Mouse (Mus musculus) heart, embryonic 16.5 days (tissue): Measurements from ENCODE around the gene Plekha8. TPM values are rescaled to one million over a fixed set of nuclear protein-coding genes. Genes with fewer than 3 reads are reported as not detected.

ENCODE experiments used
- ATAC-seq: fragments of 200-750 bp; cut with Nextera tagmentation; replicated peaks from 2 replicates; pipeline ENCODE4 v1.8.0; 2017; ENCODE audit warnings: moderate number of reproducible peaks; ENCODE audit not compliant: insufficient read depth, low FRiP score; ENCODE audit errors: extremely low read depth
- H3K27ac ChIP-seq: fragments of 300-500 bp; sonication (generic); 2 replicates; pipeline ENCODE4 v1.5.1; 2014; ENCODE audit warnings: mild to moderate bottlenecking, low read length, control low read depth, moderate library complexity
- H3K27me3 ChIP-seq: fragments of 300-500 bp; sonication (generic); 2 replicates; pipeline ENCODE4 v1.6.1; 2014; ENCODE audit warnings: low read length, mixed read lengths; ENCODE audit not compliant: control insufficient read depth, insufficient read depth
- H3K36me3 ChIP-seq: fragments of 300-500 bp; sonication (generic); 2 replicates; pipeline ENCODE4 v1.6.1; 2014; ENCODE audit not compliant: control insufficient read depth, insufficient read depth
- H3K4me1 ChIP-seq: fragments of 300-500 bp; sonication (generic); 2 replicates; pipeline ENCODE4 v1.6.1; 2014; ENCODE audit warnings: low read length, mixed read lengths; ENCODE audit not compliant: control insufficient read depth, insufficient read depth
- H3K4me2 ChIP-seq: fragments of 300-500 bp; sonication (generic); 2 replicates; pipeline ENCODE4 v1.6.1; 2014; ENCODE audit warnings: low read depth, mild to moderate bottlenecking, control low read depth, low read length
- H3K4me3 ChIP-seq: fragments of 300-500 bp; sonication (generic); 2 replicates; pipeline ENCODE4 v1.5.1; 2014; ENCODE audit warnings: mild to moderate bottlenecking, control low read depth, low read length
- H3K9ac ChIP-seq: fragments of 300-500 bp; sonication (generic); 2 replicates; pipeline ENCODE4 v1.6.1; 2014; ENCODE audit warnings: low read length, control low read depth
- H3K9me3 ChIP-seq: fragments of 300-500 bp; sonication (generic); replicated peaks from 2 replicates; pipeline ENCODE4 v1.6.1; 2016; ENCODE audit warnings: low read length; ENCODE audit not compliant: control insufficient read depth
- WGBS: fragments of 180-500 bp; shearing (Covaris S2); extraction: QIAGEN DNeasy Blood & Tissue Kit; methylation state at CpG from one replicate; pipeline ENCODE4 v1.1.7; 2014; 5-methylcytosine and 5-hydroxymethylcytosine counted together
- polyA plus RNA-seq: library from polyadenylated mRNA; unstranded; fragments of >200 nt; fragmentation: Nextera tagmentation; extraction: Ambion mirVana; gene quantifications from 2 replicates; pipeline ENCODE4 v1.2.1, GENCODE M21; 2015

Gene Plekha8
- polyA plus RNA-seq, 1 experiment from 2014 or later, result 4.5 TPM

- 53% methylated on average over 3 of the region's 3 CpGs for WGBS
- Histone ChIP-seq H3K4me1 (no peaks in the 10 kb centered on the region), H3K4me3 (no peak overlapping the region), H3K36me3 (no peaks in the 10 kb centered on the region; the same call in 1 of the 2 replicates), H3K4me2 (no peak overlapping the region), H3K27me3 (no peaks in the 10 kb centered on the region), H3K27ac (no peak overlapping the region), H3K9ac (no peak overlapping the region), H3K9me3 (no peaks in the 10 kb centered on the region)
- ATAC-seq, result no peak
Measured at GRCm38 (mm10) chr6:54617363-54617762, 22.5 kb downstream of the Plekha8 start.

GRCm38 (mm10) chr6:54619530-54619929 lies 24.6 kb downstream of the Plekha8 start:
- Histone ChIP-seq H3K9me3 (no peaks in the 10 kb centered on the region), H3K27ac (no peak overlapping the region), H3K36me3 (peaks cover 3% of the 10 kb centered on the region), H3K9ac (no peak overlapping the region), H3K27me3 (no peaks in the 10 kb centered on the region), H3K4me3 (no peak overlapping the region), H3K4me1 (no peaks in the 10 kb centered on the region), H3K4me2 (no peak overlapping the region)
- 78% methylated on average over 7 of the region's 7 CpGs for WGBS
- ATAC-seq, result no peak

DNA sequence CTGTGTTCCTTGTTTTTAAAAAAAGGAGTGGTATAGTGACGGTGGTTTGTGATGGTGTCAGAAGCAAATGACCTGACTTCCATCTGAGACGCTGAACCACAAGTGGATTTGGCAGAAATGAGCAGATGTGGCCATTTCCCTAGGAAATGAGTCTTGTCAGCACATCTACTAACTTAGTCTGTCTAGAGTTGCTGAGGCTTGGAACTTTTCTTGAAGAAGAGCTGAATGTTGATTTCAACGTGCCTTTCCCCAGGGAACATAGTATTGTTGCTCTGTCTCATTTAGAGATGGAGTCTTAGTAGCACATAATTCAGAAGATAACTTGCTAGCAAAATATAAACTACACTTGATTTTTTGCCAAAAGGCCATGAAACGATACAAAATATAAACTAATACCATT lies 25.4 kb downstream of the Plekha8 start:
- Histone ChIP-seq H3K4me1 (no peaks in the 10 kb centered on the region), H3K27ac (no peak overlapping the region), H3K4me2 (no peak overlapping the region), H3K4me3 (no peak overlapping the region), H3K36me3 (peaks cover 5% of the 10 kb centered on the region), H3K9ac (no peak overlapping the region), H3K9me3 (no peaks in the 10 kb centered on the region), H3K27me3 (no peaks in the 10 kb centered on the region)
- 64% methylated on average over 4 of the region's 4 CpGs for WGBS
- ATAC-seq, result no peak

GRCm38 (mm10) chr6:54628381-54628780 lies 33.5 kb downstream of the Plekha8 start:
- no peak for ATAC-seq
- Histone ChIP-seq H3K27me3 (no peaks in the 10 kb centered on the region), H3K36me3 (peaks cover 14% of the 10 kb centered on the region), H3K4me3 (no peak overlapping the region), H3K27ac (no peak overlapping the region), H3K4me2 (no peak overlapping the region), H3K9ac (no peak overlapping the region), H3K9me3 (no peaks in the 10 kb centered on the region), H3K4me1 (no peaks in the 10 kb centered on the region)
- WGBS, result 85% methylated on average over 3 of the region's 3 CpGs

DNA sequence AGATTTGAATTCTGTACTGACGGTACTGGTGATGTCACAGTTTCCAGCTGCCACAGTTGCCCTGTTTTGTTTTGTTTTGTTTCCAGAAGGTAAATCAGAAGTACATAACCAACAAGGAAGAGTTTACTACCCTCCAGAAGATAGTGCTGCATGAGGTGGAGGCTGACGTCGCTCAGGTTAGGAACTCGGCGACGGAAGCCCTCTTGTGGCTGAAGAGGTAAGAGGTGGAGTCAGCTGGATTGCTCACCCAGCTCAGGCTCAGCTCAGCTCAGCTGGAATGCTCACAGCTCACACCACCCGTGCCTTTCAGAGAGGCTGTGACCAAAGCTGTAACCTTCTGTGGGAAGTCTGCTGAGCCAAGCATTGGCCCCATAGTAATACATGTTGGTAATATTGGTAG lies 34.8 kb downstream of the Plekha8 start:
- Histone ChIP-seq H3K4me3 (no peak overlapping the region), H3K4me1 (no peaks in the 10 kb centered on the region)
- 22% methylated on average over 7 of the region's 7 CpGs for WGBS

DNA sequence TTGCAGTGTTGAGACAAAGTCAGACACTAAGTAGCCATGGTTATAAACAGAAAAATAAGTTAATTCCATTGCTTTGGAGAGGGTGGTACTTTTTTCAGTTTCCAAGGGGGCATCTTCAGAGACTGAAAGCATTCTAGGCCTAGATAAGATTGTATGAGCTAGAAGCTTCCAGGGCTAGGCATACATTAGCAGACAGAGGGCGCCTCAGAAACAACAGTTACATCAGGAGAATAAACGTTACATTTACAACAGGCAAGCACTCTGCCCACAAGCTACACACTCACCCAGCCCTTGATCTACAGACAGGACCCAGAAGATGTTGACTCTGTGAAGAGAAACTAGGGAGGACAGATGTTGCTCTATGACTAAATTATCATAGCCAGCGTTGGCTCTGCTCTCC lies 36.6 kb downstream of the Plekha8 start:
- no peak for ATAC-seq
- no peak overlapping the region for H3K9ac ChIP-seq
- 35% methylated on average over 3 of the region's 3 CpGs for WGBS
- peaks cover 12% of the 10 kb centered on the region; the same call in 1 of the 2 replicates for H3K36me3 ChIP-seq
- no peak overlapping the region for H3K27ac ChIP-seq
- H3K4me1 ChIP-seq, result no peaks in the 10 kb centered on the region
- H3K4me3 ChIP-seq, result no peak overlapping the region
- H3K27me3 ChIP-seq, result no peaks in the 10 kb centered on the region
- no peaks in the 10 kb centered on the region for H3K9me3 ChIP-seq
- no peak overlapping the region for H3K4me2 ChIP-seq

More for the DNA sequence above, 34.8 kb downstream of the Plekha8 start:
- no peaks in the 10 kb centered on the region for H3K27me3 ChIP-seq
- ATAC-seq, result no peak
- H3K27ac ChIP-seq, result no peak overlapping the region
- H3K9me3 ChIP-seq, result no peaks in the 10 kb centered on the region
- H3K4me2 ChIP-seq, result no peak overlapping the region
- no peak overlapping the region for H3K9ac ChIP-seq
- peaks cover 14% of the 10 kb centered on the region; the same call in 1 of the 2 replicates for H3K36me3 ChIP-seq

- Histone ChIP-seq H3K9me3 (no peaks in the 10 kb centered on the region), H3K27ac (no peak overlapping the region), H3K4me1 (peaks cover 4% of the 10 kb centered on the region; the same call in 1 of the 2 replicates), H3K9ac (no peak overlapping the region), H3K4me2 (no peak overlapping the region), H3K27me3 (no peaks in the 10 kb centered on the region), H3K36me3 (peaks cover 5% of the 10 kb centered on the region; the same call in 1 of the 2 replicates), H3K4me3 (no peak overlapping the region)
- no peak for ATAC-seq
- WGBS, result 94% methylated on average over 3 of the region's 3 CpGs
Measured at GRCm38 (mm10) chr6:54639877-54640276, 45.0 kb downstream of the Plekha8 start.

- 87% methylated on average over 2 of the region's 2 CpGs for WGBS
Measured at GRCm38 (mm10) chr6:54641953-54642352, 47.0 kb downstream of the Plekha8 start.

GRCm38 (mm10) chr6:54643181-54643580 lies 48.3 kb downstream of the Plekha8 start:
- 48% methylated on average over 4 of the region's 4 CpGs for WGBS
- no peaks in the 10 kb centered on the region for H3K9me3 ChIP-seq
- no peaks in the 10 kb centered on the region for H3K27me3 ChIP-seq
- H3K4me1 ChIP-seq, result no peaks in the 10 kb centered on the region
- no peak for ATAC-seq
- H3K9ac ChIP-seq, result no peak overlapping the region
- peaks cover 5% of the 10 kb centered on the region; the same call in 1 of the 2 replicates for H3K36me3 ChIP-seq
- H3K4me3 ChIP-seq, result no peak overlapping the region
- H3K4me2 ChIP-seq, result no peak overlapping the region
- H3K27ac ChIP-seq, result no peak overlapping the region

More at GRCm38 (mm10) chr6:54641953-54642352, 47.0 kb downstream of the Plekha8 start:
- Histone ChIP-seq H3K9me3 (no peaks in the 10 kb centered on the region), H3K4me3 (no peak overlapping the region), H3K27me3 (no peaks in the 10 kb centered on the region), H3K9ac (no peak overlapping the region), H3K36me3 (peaks cover 5% of the 10 kb centered on the region; the same call in 1 of the 2 replicates), H3K4me2 (no peak overlapping the region), H3K4me1 (no peaks in the 10 kb centered on the region), H3K27ac (no peak overlapping the region)
- no peak for ATAC-seq
